Mouse (Mus musculus): ENCODE data around the gene Csnk1g1.

GRCm38 (mm10) chr9:66088411-66088810 lies 179.7 kb downstream of the Csnk1g1 start:
- TF ChIP-seq CTCF (IDR thresholded peaks at IDR 0.05; ENCODE audit: borderline replicate concordance, control insufficient read depth, extremely low read depth, insufficient read depth, low read length, poor library complexity): peak; percentile 72; the same call in 1 of the 2 replicates
- no peak for TF ChIP-seq POLR2A (IDR thresholded peaks at IDR 0.05; ENCODE audit: control insufficient read depth, extremely low read depth, insufficient read depth, low read length, poor library complexity)
